Mouse (Mus musculus) midbrain, embryonic 10.5 days (tissue): ENCODE data around the gene Smim24. TPM values are rescaled to one million over a fixed set of nuclear protein-coding genes. Genes with fewer than 3 reads are reported as not detected.

Experiments
- DNase-seq: peaks from one replicate; pipeline ENCODE4 v3.0.0-alpha.2; 2017; ENCODE audit warnings: low spot score
- H3K27ac ChIP-seq: fragments of 300-500 bp; sonication (generic); replicated peaks from 2 replicates; pipeline ENCODE4 v1.5.1; 2016; ENCODE audit warnings: mild to moderate bottlenecking
- H3K27me3 ChIP-seq: fragments of 300-500 bp; sonication (generic); 2 replicates; pipeline ENCODE4 v1.6.1; 2016; ENCODE audit warnings: low read depth, mild to moderate bottlenecking; ENCODE audit not compliant: poor library complexity, severe bottlenecking
- H3K36me3 ChIP-seq: fragments of 300-500 bp; sonication (generic); 2 replicates; pipeline ENCODE4 v1.6.1; 2016; ENCODE audit warnings: mild to moderate bottlenecking, moderate library complexity
- H3K4me1 ChIP-seq: fragments of 300-500 bp; sonication (generic); 2 replicates; pipeline ENCODE4 v1.6.1; 2016
- H3K4me3 ChIP-seq: fragments of 300-500 bp; sonication (generic); 2 replicates; pipeline ENCODE4 v1.5.1; 2016; ENCODE audit warnings: mild to moderate bottlenecking, moderate library complexity
- H3K9me3 ChIP-seq: fragments of 300-500 bp; sonication (generic); replicated peaks from 2 replicates; pipeline ENCODE4 v1.6.1; 2016; ENCODE audit warnings: mild to moderate bottlenecking
- WGBS: fragments of 180-500 bp; shearing (Covaris S2); methylation state at CpG from one replicate; pipeline ENCODE4 v1.1.7; 2016; 5-methylcytosine and 5-hydroxymethylcytosine counted together
- polyA plus RNA-seq: library from polyadenylated mRNA; unstranded; fragments of >200 nt; fragmentation: Nextera tagmentation; extraction: Ambion mirVana; gene quantifications from 2 replicates; pipeline ENCODE4 v1.2.1, GENCODE M21; 2016

The Smim24 gene
- polyA plus RNA-seq, 1 experiment from 2014 or later = 1.7 TPM

DNA sequence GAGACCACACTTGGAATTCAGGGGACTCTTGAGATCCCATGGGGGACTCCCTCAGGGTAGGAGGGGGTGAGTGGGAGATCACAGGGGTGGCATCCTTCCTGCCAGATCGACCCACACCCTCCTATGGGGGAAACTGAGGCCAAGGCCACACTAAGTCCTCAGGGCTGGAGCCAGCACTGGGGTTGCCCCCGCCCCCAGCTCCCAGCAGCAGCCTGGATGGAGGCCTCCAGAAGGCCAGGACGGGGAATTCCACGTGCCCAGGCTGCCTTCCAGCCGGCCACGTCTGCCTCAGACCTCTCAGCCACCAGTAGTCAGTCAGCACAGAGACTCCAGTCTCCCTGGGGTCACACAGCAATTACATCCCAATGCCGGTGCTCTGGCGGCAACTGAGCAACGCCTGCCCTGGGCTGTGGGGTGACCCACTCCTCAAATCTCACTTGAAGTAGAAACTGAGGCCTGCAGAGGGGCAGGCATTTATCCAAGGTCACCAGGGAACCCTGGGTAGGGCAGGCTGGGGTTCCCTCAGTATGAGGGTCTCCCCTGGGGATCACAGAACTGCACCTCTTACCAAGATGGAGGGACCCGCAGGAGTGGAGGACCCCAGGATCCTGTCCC is 32.5 kb downstream of the Smim24 start:
- H3K4me1 ChIP-seq = peaks cover 44% of the 10 kb centered on the region
- no peaks in the 10 kb centered on the region for H3K36me3 ChIP-seq
- no peak overlapping the region for H3K27ac ChIP-seq
- WGBS = 27% methylated on average over 10 of the region's 10 CpGs
- no peaks in the 10 kb centered on the region; the same call in 1 of the 2 replicates for H3K9me3 ChIP-seq
- DNase-seq = peak; percentile 21
- no peak overlapping the region for H3K4me3 ChIP-seq
- peaks cover 91% of the 10 kb centered on the region for H3K27me3 ChIP-seq

DNA sequence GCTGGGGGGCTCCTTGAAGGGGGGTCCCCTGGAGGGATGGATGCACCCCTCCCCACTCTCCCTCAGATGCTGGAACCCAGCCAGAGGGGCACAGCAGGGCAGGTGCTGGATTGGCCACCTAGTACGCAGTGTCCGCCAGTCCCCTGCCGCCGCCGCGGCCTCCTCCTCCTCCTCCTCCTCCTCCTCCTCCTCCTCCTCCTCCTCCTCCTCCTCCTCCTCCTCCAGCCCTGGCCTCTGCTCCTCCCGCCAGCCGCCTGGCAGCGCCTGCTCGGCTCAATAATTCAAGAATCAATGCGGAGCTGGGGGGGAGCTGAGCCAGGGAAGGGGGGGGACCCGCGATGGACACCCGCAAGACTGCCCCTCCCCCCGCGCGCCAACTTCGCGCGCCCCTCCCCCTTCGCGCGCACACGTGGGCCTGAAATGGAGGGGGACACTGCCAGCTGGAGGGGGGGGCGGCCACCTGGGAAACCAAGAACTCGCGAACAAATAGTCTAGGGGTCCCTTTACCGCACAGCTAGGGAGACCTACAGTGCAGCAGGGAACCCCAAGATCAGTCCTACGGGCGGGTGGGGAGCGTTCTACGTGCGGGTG is 33.3 kb downstream of the Smim24 start:
- peak; percentile 28 for DNase-seq
- H3K4me1 ChIP-seq = peaks cover 49% of the 10 kb centered on the region
- peaks cover 88% of the 10 kb centered on the region for H3K27me3 ChIP-seq
- no peaks in the 10 kb centered on the region; the same call in 1 of the 2 replicates for H3K9me3 ChIP-seq
- no peaks in the 10 kb centered on the region for H3K36me3 ChIP-seq
- 3% methylated on average over 29 of the region's 33 CpGs for WGBS
- H3K4me3 ChIP-seq = peak overlapping the region; percentile 45
- no peak overlapping the region for H3K27ac ChIP-seq

- Histone ChIP-seq H3K4me3 (peak overlapping the region; percentile 45), H3K9me3 (no peaks in the 10 kb centered on the region; the same call in 1 of the 2 replicates), H3K27me3 (peaks cover 88% of the 10 kb centered on the region), H3K4me1 (peaks cover 55% of the 10 kb centered on the region), H3K36me3 (no peaks in the 10 kb centered on the region), H3K27ac (no peak overlapping the region)
- peak; percentile 26 for DNase-seq
- WGBS = under 1% methylated on average over 37 of the region's 38 CpGs
Observed at GRCm38 (mm10) chr10:81426897-81427296, 34.0 kb downstream of the Smim24 start.

GRCm38 (mm10) chr10:81427327-81427726 is 34.5 kb downstream of the Smim24 start:
- Histone ChIP-seq H3K9me3 (no peaks in the 10 kb centered on the region; the same call in 1 of the 2 replicates), H3K4me3 (peak overlapping the region; percentile 45), H3K36me3 (no peaks in the 10 kb centered on the region), H3K4me1 (peaks cover 55% of the 10 kb centered on the region), H3K27me3 (peaks cover 88% of the 10 kb centered on the region), H3K27ac (no peak overlapping the region)
- 38% methylated on average over 3 of the region's 3 CpGs for WGBS
- no peak for DNase-seq

GRCm38 (mm10) chr10:81427804-81428506 is 35.1 kb downstream of the Smim24 start:
- WGBS = 75% methylated on average over 8 of the region's 8 CpGs
- peaks cover 85% of the 10 kb centered on the region for H3K27me3 ChIP-seq
- no peak overlapping the region for H3K27ac ChIP-seq
- no peaks in the 10 kb centered on the region; the same call in 1 of the 2 replicates for H3K9me3 ChIP-seq
- H3K36me3 ChIP-seq = no peaks in the 10 kb centered on the region
- no peak overlapping the region for H3K4me3 ChIP-seq
- DNase-seq = peak; percentile 11
- peaks cover 59% of the 10 kb centered on the region for H3K4me1 ChIP-seq

GRCm38 (mm10) chr10:81428507-81428870 is 35.6 kb downstream of the Smim24 start:
- H3K4me3 ChIP-seq = peak overlapping the region; percentile 81; the same call in 1 of the 2 replicates
- H3K27ac ChIP-seq = no peak overlapping the region
- WGBS = 90% methylated on average over 7 of the region's 7 CpGs
- no peak for DNase-seq
- H3K9me3 ChIP-seq = no peaks in the 10 kb centered on the region; the same call in 1 of the 2 replicates
- H3K27me3 ChIP-seq = peaks cover 86% of the 10 kb centered on the region
- H3K4me1 ChIP-seq = peaks cover 64% of the 10 kb centered on the region
- H3K36me3 ChIP-seq = no peaks in the 10 kb centered on the region

GRCm38 (mm10) chr10:81429092-81429491 is 36.2 kb downstream of the Smim24 start:
- no peak overlapping the region for H3K27ac ChIP-seq
- DNase-seq = peak; percentile 12
- H3K27me3 ChIP-seq = peaks cover 86% of the 10 kb centered on the region
- H3K9me3 ChIP-seq = no peaks in the 10 kb centered on the region; the same call in 1 of the 2 replicates
- H3K4me1 ChIP-seq = peaks cover 68% of the 10 kb centered on the region
- peak overlapping the region; percentile 81 for H3K4me3 ChIP-seq
- WGBS = 16% methylated on average over 2 of the region's 2 CpGs
- no peaks in the 10 kb centered on the region for H3K36me3 ChIP-seq

GRCm38 (mm10) chr10:81429605-81430061 is 36.8 kb downstream of the Smim24 start:
- WGBS = under 1% methylated on average over 20 of the region's 20 CpGs
- no peaks in the 10 kb centered on the region for H3K36me3 ChIP-seq
- peaks cover 86% of the 10 kb centered on the region for H3K27me3 ChIP-seq
- H3K4me3 ChIP-seq = peak overlapping the region; percentile 81
- H3K27ac ChIP-seq = peak overlapping the region; percentile 94
- DNase-seq = peak; percentile 72
- H3K4me1 ChIP-seq = peaks cover 64% of the 10 kb centered on the region
- no peaks in the 10 kb centered on the region for H3K9me3 ChIP-seq

- Histone ChIP-seq H3K4me1 (peaks cover 58% of the 10 kb centered on the region), H3K27me3 (peaks cover 86% of the 10 kb centered on the region), H3K9me3 (no peaks in the 10 kb centered on the region), H3K4me3 (peak overlapping the region; percentile 81), H3K27ac (peak overlapping the region; percentile 94), H3K36me3 (no peaks in the 10 kb centered on the region)
- under 1% methylated on average over 71 of the region's 89 CpGs for WGBS
- DNase-seq = peak; percentile 80
Observed at GRCm38 (mm10) chr10:81430141-81430830, 37.4 kb downstream of the Smim24 start.

GRCm38 (mm10) chr10:81430831-81431525 is 38.1 kb downstream of the Smim24 start:
- Histone ChIP-seq H3K36me3 (no peaks in the 10 kb centered on the region), H3K9me3 (no peaks in the 10 kb centered on the region), H3K4me3 (peak overlapping the region; percentile 81), H3K27me3 (peaks cover 85% of the 10 kb centered on the region), H3K4me1 (peaks cover 54% of the 10 kb centered on the region), H3K27ac (peak overlapping the region; percentile 94)
- WGBS = 2% methylated on average over 64 of the region's 70 CpGs
- DNase-seq = peak; percentile 40

DNA sequence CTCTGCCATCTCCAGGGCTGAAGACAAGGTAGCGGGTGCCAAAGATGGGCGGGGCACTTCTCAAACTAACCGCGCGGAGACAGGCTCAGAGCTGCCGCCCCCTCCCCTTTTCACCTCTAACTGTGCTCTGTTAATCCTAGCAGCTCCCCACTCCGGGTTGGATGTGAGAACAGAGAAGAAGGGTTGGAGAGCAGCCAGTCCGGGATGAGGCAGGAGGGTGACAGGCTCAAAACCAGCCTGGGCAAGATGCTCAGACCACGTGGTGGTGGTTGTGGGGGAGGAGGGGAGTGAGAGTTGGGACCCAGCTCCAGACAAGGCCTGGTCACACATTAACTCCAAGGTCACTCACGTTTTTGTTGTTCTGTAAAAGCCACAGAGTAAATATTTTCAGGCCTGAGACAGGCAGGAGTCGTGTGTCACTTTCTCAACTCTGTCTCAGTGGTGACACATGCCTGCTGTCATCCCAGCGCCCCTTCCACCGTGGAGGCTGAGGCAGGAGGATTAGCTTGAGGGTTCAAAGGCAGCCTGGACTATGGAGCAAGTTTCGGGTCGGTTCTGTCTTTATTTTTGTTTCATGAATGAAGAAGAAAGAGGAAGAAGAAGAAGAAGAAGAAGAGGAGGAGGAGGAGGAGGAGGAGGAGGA is 38.8 kb downstream of the Smim24 start:
- DNase-seq = peak; percentile 35
- H3K27ac ChIP-seq = peak overlapping the region; percentile 94
- H3K4me3 ChIP-seq = peak overlapping the region; percentile 81
- H3K9me3 ChIP-seq = no peaks in the 10 kb centered on the region
- 13% methylated on average over 15 of the region's 15 CpGs for WGBS
- no peaks in the 10 kb centered on the region for H3K36me3 ChIP-seq
- H3K4me1 ChIP-seq = peaks cover 47% of the 10 kb centered on the region
- H3K27me3 ChIP-seq = peaks cover 85% of the 10 kb centered on the region
